ENCODE assay signal across 24 mouse cellular contexts in the genomic region with DNA sequence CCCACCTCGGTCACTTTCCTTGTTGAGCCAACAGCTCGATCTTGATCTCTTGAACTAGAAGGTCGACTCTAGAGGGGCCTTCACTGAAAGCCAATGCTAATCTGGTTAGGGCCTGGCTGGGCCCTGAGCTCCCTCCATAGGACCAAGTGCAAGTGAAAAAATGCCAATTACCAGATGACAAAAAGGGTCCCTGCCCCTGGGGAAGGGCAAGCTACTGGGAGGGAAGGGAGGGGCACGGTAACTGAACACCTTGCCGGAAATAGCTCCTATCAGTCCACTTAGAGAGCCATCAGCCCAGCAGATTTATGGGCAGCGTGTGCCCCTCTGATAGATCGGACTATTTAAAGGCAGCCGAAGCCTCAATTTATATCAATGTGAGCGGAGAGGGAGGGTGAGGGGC.
DNase-seq lines count a peak whose midpoint lies in the region; TF ChIP-seq lines count a peak whose summit lies in the region.
"Had no signal": no experiment of that assay in that cellular context is flagged by ENCODE, and none has a peak within 500 bp of the region (broad histone marks: within the 10 kb centered on the region; RNA-seq: fewer than 3 reads in every experiment).

No protein-coding gene starts in this region.

- H3K9me3 ChIP-seq in E14TG2a.4 (ENCODE audit: low read length), result no peaks in the 10 kb centered on the region
- H3K9me3 ChIP-seq in ES-Bruce4 (replicated peaks; ENCODE audit: control insufficient read depth, insufficient read depth, low read length, poor library complexity, severe bottlenecking), result no peaks in the 10 kb centered on the region
- H3K9me3 ChIP-seq in limb, embryonic 10.5 days (replicated peaks), result no peaks in the 10 kb centered on the region
- H3K9me3 ChIP-seq: forebrain, embryonic 10.5 days; forebrain, embryonic 13.5 days; heart, embryonic 12.5 days; heart, embryonic 15.5 days; hindbrain, embryonic 10.5 days; hindbrain, embryonic 13.5 days; intestine, embryonic 15.5 days had no signal

- no peak overlapping the region for H3K9ac ChIP-seq in ES-Bruce4 (ENCODE audit: low read depth, poor library complexity, severe bottlenecking)
- H3K9ac ChIP-seq: forebrain, embryonic 13.5 days; heart, embryonic 12.5 days; heart, embryonic 15.5 days; hindbrain, embryonic 13.5 days; intestine, embryonic 15.5 days had no signal

- 50% methylated on average over 9 of the region's 9 CpGs for WGBS in limb, embryonic 10.5 days

- H3K4me3 ChIP-seq in E14TG2a.4 (replicated peaks; ENCODE audit: low read length) (peak overlapping the region; percentile 33; the same call in 1 of the 2 replicates), ES-Bruce4 (ENCODE audit: low read depth, low read length) (no peak overlapping the region)
- H3K4me3 ChIP-seq in limb, embryonic 10.5 days, result no peak overlapping the region
- H3K4me3 ChIP-seq: forebrain, embryonic 10.5 days; forebrain, embryonic 13.5 days; heart, embryonic 12.5 days; heart, embryonic 15.5 days; hindbrain, embryonic 10.5 days; hindbrain, embryonic 13.5 days; intestine, embryonic 15.5 days had no signal

- no peak for TF ChIP-seq POLR2A in ES-Bruce4 (IDR thresholded peaks at IDR 0.05; ENCODE audit: insufficient read depth, low read length)

- H3K36me3 ChIP-seq in E14TG2a.4 (ENCODE audit: insufficient read depth, low read length) (no peaks in the 10 kb centered on the region), ES-Bruce4 (ENCODE audit: control insufficient read depth, insufficient read depth, low read length, poor library complexity, severe bottlenecking) (no peaks in the 10 kb centered on the region)
- no peaks in the 10 kb centered on the region for H3K36me3 ChIP-seq in limb, embryonic 10.5 days
- H3K36me3 ChIP-seq: forebrain, embryonic 10.5 days; heart, embryonic 12.5 days; heart, embryonic 15.5 days; hindbrain, embryonic 10.5 days; hindbrain, embryonic 13.5 days; intestine, embryonic 15.5 days had no signal

- peak; percentile 88; the same call in 1 of the 2 replicates for TF ChIP-seq EP300 in ES-Bruce4 (IDR thresholded peaks at IDR 0.05; ENCODE audit: insufficient read depth, low read depth, low read length)

- intact Hi-C loops in left cerebral cortex, postnatal 25 days (cut with DNase I), result no loop called here

- H3K27ac ChIP-seq in ES-Bruce4 (ENCODE audit: insufficient read depth, low read length), result peak overlapping the region; percentile 16
- peak overlapping the region; percentile 61; the same call in 1 of the 2 replicates for H3K27ac ChIP-seq in limb, embryonic 10.5 days
- H3K27ac ChIP-seq: forebrain, embryonic 10.5 days; forebrain, embryonic 13.5 days; heart, embryonic 15.5 days; hindbrain, embryonic 13.5 days; intestine, embryonic 15.5 days had no signal

- peak; percentile 46 for DNase-seq in R1 (ENCODE audit: low read depth, low spot score)
- no peak for DNase-seq in limb, embryonic 10.5 days (ENCODE audit: low spot score)
- DNase-seq in left cerebral cortex, postnatal 25 days (ENCODE audit: low spot score in 2 of 2), result no peak
- no peak for DNase-seq in frontal cortex, postnatal 10 days (ENCODE audit: low spot score in 2 of 2)
- no peak for DNase-seq in embryo, embryonic 11 days
- DNase-seq: adrenal gland, adult 2 months; adrenal gland, postnatal 14 days; cerebellum, adult 11-12 months; cerebellum, adult 8-10 months; cerebellum, postnatal 10 days; cerebellum, postnatal 36 days; gastrocnemius, postnatal 36 days; heart, postnatal 10 days; heart, postnatal 36 days; kidney, adult 11 months had no signal

- H3K27me3 ChIP-seq in E14TG2a.4 (ENCODE audit: insufficient read depth, low read length) (no peaks in the 10 kb centered on the region), ES-Bruce4 (ENCODE audit: control insufficient read depth, insufficient read depth, low read length, poor library complexity, severe bottlenecking) (no peaks in the 10 kb centered on the region)
- peaks cover 53% of the 10 kb centered on the region for H3K27me3 ChIP-seq in limb, embryonic 10.5 days (ENCODE audit: low read depth, poor library complexity, severe bottlenecking)
- H3K27me3 ChIP-seq: intestine, embryonic 15.5 days had no signal

- TF ChIP-seq CTCF in E14TG2a.4 (conservative IDR thresholded peaks at IDR 0.05; ENCODE audit: low read length) (no peak), ES-Bruce4 (IDR thresholded peaks at IDR 0.05; ENCODE audit: low read depth, low read length) (no peak)

- H3K4me1 ChIP-seq in E14TG2a.4 (replicated peaks; ENCODE audit: low read depth, low read length), result peaks cover 100% of the 10 kb centered on the region
- peaks cover 6% of the 10 kb centered on the region for H3K4me1 ChIP-seq in ES-Bruce4 (ENCODE audit: control insufficient read depth, insufficient read depth, low read length)
- H3K4me1 ChIP-seq in limb, embryonic 10.5 days, result peaks cover 84% of the 10 kb centered on the region
- H3K4me1 ChIP-seq: forebrain, embryonic 13.5 days had no signal
